Mouse (Mus musculus): Measurements from ENCODE around the gene Rbm6. TPM values are rescaled to one million over a fixed set of nuclear protein-coding genes. Genes with fewer than 3 reads are reported as not detected.

Rbm6 gene
- total and polyA plus RNA-seq, 3 experiments, result 55.7 to 521 (median 55.8) TPM

DNA sequence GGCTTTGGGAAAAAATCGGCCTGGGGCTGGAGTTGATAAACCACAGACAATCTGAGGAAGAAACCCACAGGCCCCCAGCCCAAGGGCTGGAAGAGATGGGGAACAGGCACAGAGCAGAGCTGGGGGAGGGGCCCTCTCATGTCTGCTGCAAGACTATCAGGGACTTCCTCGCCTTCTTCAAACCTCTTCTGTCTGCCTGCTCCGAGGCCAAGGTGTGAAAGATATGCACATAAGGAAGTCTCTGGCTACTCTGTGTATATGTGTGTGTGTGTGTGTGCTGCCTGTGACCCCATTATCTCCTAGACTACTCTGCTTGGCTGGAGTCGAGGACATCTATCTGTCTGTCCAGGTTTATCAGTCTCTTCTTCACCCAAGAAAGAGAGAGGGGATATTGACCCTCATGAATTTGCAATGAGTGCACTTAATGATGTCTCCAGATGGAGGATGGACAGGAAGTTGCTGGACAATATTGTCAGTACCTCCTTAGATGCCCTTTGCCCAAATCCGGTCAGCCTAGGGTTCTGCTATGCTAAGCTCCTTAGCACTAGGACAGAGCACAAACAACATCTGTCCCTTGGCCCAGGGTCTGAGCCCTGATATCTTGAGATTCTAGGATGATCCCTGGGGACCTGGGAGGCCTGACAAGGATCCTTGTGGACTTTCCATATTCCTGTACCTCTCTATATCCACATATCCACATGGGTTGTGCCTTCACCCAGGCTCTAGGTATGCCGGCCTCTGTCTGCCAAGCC, 143.9 kb downstream of the Rbm6 start:
- no peaks in the 10 kb centered on the region for H3K9me3 ChIP-seq (replicated peaks; ENCODE audit: insufficient read depth, low read length)
- H3K27me3 ChIP-seq (ENCODE audit: control insufficient read depth in 1 of 2, insufficient read depth in 2 of 2, low read length in 2 of 2), result no peaks in the 10 kb centered on the region
- peak; percentile 54 for DNase-seq (ENCODE audit: low read depth, low spot score)
- H3K79me2 ChIP-seq (ENCODE audit: control insufficient read depth, insufficient read depth, low read length, poor library complexity), result no peaks in the 10 kb centered on the region
- H3K4me1 ChIP-seq (ENCODE audit: control insufficient read depth in 1 of 2, insufficient read depth in 2 of 2, low read length in 2 of 2), result peaks cover 19 to 37% of the 10 kb centered on the region in 2 experiments
- H3K27ac ChIP-seq (ENCODE audit: control insufficient read depth, low read depth, low read length), result no peak overlapping the region
- no peak overlapping the region for H3K9ac ChIP-seq (ENCODE audit: control insufficient read depth, low read depth, low read length, poor library complexity, severe bottlenecking)
- TF ChIP-seq MAX (IDR thresholded peaks at IDR 0.05; ENCODE audit: low read length) (peak; percentile 62; the same call in 1 of the 2 replicates), BHLHE40 (IDR thresholded peaks at IDR 0.05; ENCODE audit: borderline replicate concordance, low read depth, low read length) (no peak), EP300 (IDR thresholded peaks at IDR 0.05; ENCODE audit: low read depth in 1 of 2, low read length in 2 of 2) (peak in 1 of 2 experiments; percentile 13; a peak in 1 of 4 replicates)
- peaks cover 0 to 19% of the 10 kb centered on the region in 2 experiments; a peak in 2 of 4 replicates for H3K36me3 ChIP-seq (ENCODE audit: control insufficient read depth in 1 of 2, insufficient read depth in 2 of 2, low read length in 2 of 2)
- H3K4me3 ChIP-seq (ENCODE audit: control insufficient read depth in 1 of 2, insufficient read depth in 1 of 2, low read depth in 2 of 2, low read length in 2 of 2), result no peak overlapping the region

DNA sequence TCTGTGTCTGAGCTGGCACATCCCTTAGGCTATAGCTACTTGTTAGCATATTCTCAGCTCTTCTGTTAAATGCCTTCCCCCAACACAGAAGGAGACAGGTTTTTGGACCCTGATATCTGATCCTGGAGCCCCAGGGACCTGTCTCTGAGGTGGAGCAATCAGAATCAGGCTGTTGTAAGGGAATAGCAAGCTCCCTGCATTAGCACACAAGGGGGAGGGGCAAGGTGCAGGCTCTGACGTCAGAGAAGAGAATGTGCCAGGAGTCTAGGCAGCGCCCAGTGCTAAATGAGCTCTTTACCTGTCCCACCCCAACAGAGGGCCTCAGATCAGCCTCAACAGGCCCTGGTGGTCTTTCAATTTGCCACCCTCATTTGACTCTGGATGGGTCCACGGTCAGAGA, 146.0 kb downstream of the Rbm6 start:
- Histone ChIP-seq H3K27me3 (ENCODE audit: control insufficient read depth in 1 of 2, insufficient read depth in 2 of 2, low read length in 2 of 2) (no peaks in the 10 kb centered on the region), H3K9ac (ENCODE audit: control insufficient read depth, low read depth, low read length, poor library complexity, severe bottlenecking) (no peak overlapping the region), H3K27ac (ENCODE audit: control insufficient read depth, low read depth, low read length) (no peak overlapping the region), H3K4me3 (ENCODE audit: control insufficient read depth in 1 of 2, insufficient read depth in 1 of 2, low read depth in 2 of 2, low read length in 2 of 2) (no peak overlapping the region), H3K36me3 (ENCODE audit: control insufficient read depth in 1 of 2, insufficient read depth in 2 of 2, low read length in 2 of 2) (peaks cover 0 to 29% of the 10 kb centered on the region in 2 experiments; a peak in 2 of 4 replicates), H3K4me1 (ENCODE audit: control insufficient read depth in 1 of 2, insufficient read depth in 2 of 2, low read length in 2 of 2) (peaks cover 24 to 44% of the 10 kb centered on the region in 2 experiments), H3K9me3 (replicated peaks; ENCODE audit: insufficient read depth, low read length) (no peaks in the 10 kb centered on the region), H3K79me2 (ENCODE audit: control insufficient read depth, insufficient read depth, low read length, poor library complexity) (no peaks in the 10 kb centered on the region)
- no peak for DNase-seq (ENCODE audit: low read depth, low spot score)
- TF ChIP-seq BHLHE40 (IDR thresholded peaks at IDR 0.05; ENCODE audit: borderline replicate concordance, low read depth, low read length), result no peak

DNA sequence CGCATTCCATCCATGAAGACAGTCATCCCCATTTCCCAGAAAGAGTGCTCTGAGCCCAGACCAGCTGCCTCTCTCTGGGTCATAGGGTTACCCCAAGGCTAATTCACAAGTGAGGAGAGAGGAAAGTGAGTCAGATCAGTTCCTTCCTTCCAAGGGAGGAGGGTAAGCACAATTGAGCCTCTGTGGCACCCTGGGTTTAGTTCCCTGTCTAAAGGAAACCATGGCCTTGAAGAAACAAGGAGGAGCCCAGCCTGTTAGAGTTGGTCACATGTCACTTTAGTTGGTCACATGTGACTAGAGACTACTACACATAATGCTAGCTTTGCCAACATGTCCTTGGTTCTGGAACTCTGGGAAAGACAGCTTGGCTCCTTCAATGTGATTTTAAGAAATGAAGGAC, 148.2 kb downstream of the Rbm6 start:
- Histone ChIP-seq H3K27me3 (ENCODE audit: control insufficient read depth in 1 of 2, insufficient read depth in 2 of 2, low read length in 2 of 2) (peaks cover 0 to 2% of the 10 kb centered on the region in 2 experiments; a peak in 1 of 4 replicates), H3K27ac (ENCODE audit: control insufficient read depth, low read depth, low read length) (peak overlapping the region; percentile 17)

More for the DNA sequence above, 148.2 kb downstream of the Rbm6 start:
- peak; percentile 49 for DNase-seq (ENCODE audit: low read depth, low spot score)
- no peak overlapping the region for H3K4me3 ChIP-seq (ENCODE audit: control insufficient read depth in 1 of 2, insufficient read depth in 1 of 2, low read depth in 2 of 2, low read length in 2 of 2)
- H3K4me1 ChIP-seq (ENCODE audit: control insufficient read depth in 1 of 2, insufficient read depth in 2 of 2, low read length in 2 of 2), result peaks cover 24 to 44% of the 10 kb centered on the region in 2 experiments
- no peak overlapping the region for H3K9ac ChIP-seq (ENCODE audit: control insufficient read depth, low read depth, low read length, poor library complexity, severe bottlenecking)
- no peaks in the 10 kb centered on the region for H3K9me3 ChIP-seq (replicated peaks; ENCODE audit: insufficient read depth, low read length)
- H3K79me2 ChIP-seq (ENCODE audit: control insufficient read depth, insufficient read depth, low read length, poor library complexity), result no peaks in the 10 kb centered on the region
- peaks cover 0 to 29% of the 10 kb centered on the region in 2 experiments; a peak in 2 of 4 replicates for H3K36me3 ChIP-seq (ENCODE audit: control insufficient read depth in 1 of 2, insufficient read depth in 2 of 2, low read length in 2 of 2)
- no peak for TF ChIP-seq MXI1 (IDR thresholded peaks at IDR 0.05; ENCODE audit: low read depth, low read length)
- no peak for TF ChIP-seq KAT2A (conservative IDR thresholded peaks at IDR 0.05; ENCODE audit: low read depth, low read length)
- peak; percentile 78 for TF ChIP-seq MAX (IDR thresholded peaks at IDR 0.05; ENCODE audit: low read length)
- no peak for TF ChIP-seq ZNF384 (IDR thresholded peaks at IDR 0.05; ENCODE audit: low read depth, low read length)
- TF ChIP-seq CHD2 (IDR thresholded peaks at IDR 0.05; ENCODE audit: low read length), result no peak
- no peak for TF ChIP-seq EP300 (IDR thresholded peaks at IDR 0.05; ENCODE audit: low read depth in 1 of 2, low read length in 2 of 2)
- TF ChIP-seq ZMIZ1 (IDR thresholded peaks at IDR 0.05; ENCODE audit: low read depth, low read length), result no peak
- TF ChIP-seq USF2 (IDR thresholded peaks at IDR 0.05; ENCODE audit: borderline replicate concordance in 1 of 2, insufficient read depth in 1 of 2, low read depth in 1 of 2, low read length in 2 of 2), result peak in 1 of 2 experiments; percentile 38; a peak in 1 of 4 replicates
- peak; percentile 77 for TF ChIP-seq USF1 (IDR thresholded peaks at IDR 0.05; ENCODE audit: low read depth, low read length)
- TF ChIP-seq ZC3H11A (IDR thresholded peaks at IDR 0.05; ENCODE audit: low read depth, low read length), result no peak
- TF ChIP-seq ETS1 (IDR thresholded peaks at IDR 0.05; ENCODE audit: low read depth, low read length), result no peak

Measured in MEL (cell line).